Comparison of ENCODE assay signal across 8 mouse cellular contexts in the genomic region with DNA sequence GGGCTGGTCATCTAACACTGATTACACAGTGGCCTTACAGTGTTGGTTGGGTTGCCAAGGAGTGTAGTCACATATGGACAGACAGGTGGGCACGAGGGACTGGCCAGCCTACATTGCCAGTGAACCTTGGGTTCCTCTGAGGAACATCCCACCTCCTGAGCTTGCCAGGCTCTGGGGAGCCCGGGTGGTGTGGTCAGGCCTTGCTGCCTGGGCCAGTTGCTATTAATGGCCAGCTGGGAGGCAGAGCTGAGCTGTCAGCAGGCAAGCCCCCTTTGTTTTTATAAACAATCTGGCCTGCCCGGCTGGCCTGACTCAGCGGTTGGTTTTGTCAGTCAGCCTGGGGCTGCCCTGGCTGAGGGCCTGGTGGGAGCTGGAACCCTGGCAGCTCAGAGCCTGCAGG. TPM values are rescaled to one million over a fixed set of nuclear protein-coding genes. Genes with fewer than 3 reads are reported as not detected.
DNase-seq lines count a peak whose midpoint lies in the region; ATAC-seq lines count a peak whose summit lies in the region.

No protein-coding gene starts in this region.

- H3K9ac ChIP-seq in hindbrain, embryonic 11.5 days (ENCODE audit: low read depth, low read length): no peak overlapping the region
- 0 out of 2 replicates have a peak overlapping the region, but pooled peaks have one; percentile 16 for H3K9ac ChIP-seq in midbrain, embryonic 16.5 days (ENCODE audit: low read depth, low read length)

- no peak for ATAC-seq in hindbrain, embryonic 11.5 days (ENCODE audit: low FRiP score)
- ATAC-seq in midbrain, embryonic 16.5 days: no peak

- H3K9me3 ChIP-seq in hindbrain, embryonic 11.5 days (ENCODE audit: control insufficient read depth, low read length): no peaks in the 10 kb centered on the region
- H3K9me3 ChIP-seq in midbrain, embryonic 16.5 days (replicated peaks; ENCODE audit: control insufficient read depth, low read length, poor library complexity, severe bottlenecking): no peaks in the 10 kb centered on the region

- peak; percentile 98 for DNase-seq in heart, adult 11 months
- no peak for DNase-seq in heart, adult 8-10 months (ENCODE audit: low spot score)
- DNase-seq in 3134 (ENCODE audit: extremely low read depth, insufficient read length, low spot score): peak; percentile 71
- DNase-seq in embryo, embryonic 11 days: peak; percentile 44
- peak; percentile 37 for DNase-seq in hindbrain, embryonic 11.5 days (ENCODE audit: low spot score)
- DNase-seq in yolk sac, embryonic 10.5 days (ENCODE audit: low spot score): no peak
- no peak for DNase-seq in right cerebral cortex, postnatal 4 days

- no peaks in the 10 kb centered on the region for H3K36me3 ChIP-seq in hindbrain, embryonic 11.5 days (ENCODE audit: control insufficient read depth, insufficient read depth, low read length)
- no peaks in the 10 kb centered on the region for H3K36me3 ChIP-seq in midbrain, embryonic 16.5 days (ENCODE audit: control insufficient read depth, insufficient read depth, low read length)

- H3K4me3 ChIP-seq in hindbrain, embryonic 11.5 days (ENCODE audit: low read depth, low read length): no peak overlapping the region
- no peak overlapping the region for H3K4me3 ChIP-seq in midbrain, embryonic 16.5 days (ENCODE audit: low read depth, low read length)

- WGBS in hindbrain, embryonic 11.5 days: 25% methylated on average over 4 of the region's 4 CpGs
- 26% methylated on average over 4 of the region's 4 CpGs for WGBS in midbrain, embryonic 16.5 days

- H3K4me2 ChIP-seq in hindbrain, embryonic 11.5 days (replicated peaks; ENCODE audit: low read depth, low read length): 0 out of 2 replicates have a peak overlapping the region, but pooled peaks have one; percentile 6
- H3K4me2 ChIP-seq in midbrain, embryonic 16.5 days (ENCODE audit: low read length): no peak overlapping the region

- H3K27me3 ChIP-seq in hindbrain, embryonic 11.5 days (ENCODE audit: control insufficient read depth, insufficient read depth, low read length): peaks cover 11% of the 10 kb centered on the region
- peaks cover 14% of the 10 kb centered on the region for H3K27me3 ChIP-seq in midbrain, embryonic 16.5 days (ENCODE audit: control insufficient read depth, insufficient read depth, low read depth, low read length)

- H3K4me1 ChIP-seq in hindbrain, embryonic 11.5 days (replicated peaks; ENCODE audit: control insufficient read depth, insufficient read depth, low read length): peaks cover 21% of the 10 kb centered on the region
- peaks cover 25% of the 10 kb centered on the region for H3K4me1 ChIP-seq in midbrain, embryonic 16.5 days (ENCODE audit: control insufficient read depth, insufficient read depth, low read length)

- peak overlapping the region; percentile 33; the same call in 1 of the 2 replicates for H3K27ac ChIP-seq in hindbrain, embryonic 11.5 days (ENCODE audit: low read depth, low read length)
- no peak overlapping the region for H3K27ac ChIP-seq in midbrain, embryonic 16.5 days (ENCODE audit: low read length)

RNA-seq across cellular contexts. Expression of a gene that starts 4.6 kb away (rescaled TPM):
- 100 to 1,000 TPM; 143 to 197 (median 166) TPM for total RNA-seq in heart, adult 8-10 months (2022)
- polyA plus RNA-seq in hindbrain, embryonic 11.5 days (2014; fragmentation: Nextera tagmentation; extraction: Ambion mirVana): 57.0 and 63.3 TPM in 2 replicates
- polyA plus RNA-seq in midbrain, embryonic 16.5 days (2015; fragmentation: Nextera tagmentation; extraction: Ambion mirVana): 9.9 and 12.9 TPM in 2 replicates

RNA-seq across cellular contexts. Expression of a gene that starts 25.0 kb away (rescaled TPM):
- total RNA-seq in heart, adult 8-10 months (2022): 10 to 100 TPM; 20.2 to 24.8 (median 23.0) TPM
- 134 TPM in 2 replicates for polyA plus RNA-seq in hindbrain, embryonic 11.5 days (2014; fragmentation: Nextera tagmentation; extraction: Ambion mirVana)
- polyA plus RNA-seq in midbrain, embryonic 16.5 days (2015; fragmentation: Nextera tagmentation; extraction: Ambion mirVana): 115 and 118 TPM in 2 replicates

RNA-seq across cellular contexts. Expression of a gene that starts 47.4 kb away (rescaled TPM):
- total RNA-seq in heart, adult 8-10 months (2022): not detected
- 0.71 and 0.74 TPM in 2 replicates for polyA plus RNA-seq in hindbrain, embryonic 11.5 days (2014; fragmentation: Nextera tagmentation; extraction: Ambion mirVana)
- polyA plus RNA-seq in midbrain, embryonic 16.5 days (2015; fragmentation: Nextera tagmentation; extraction: Ambion mirVana): 1.0 and 1.6 TPM in 2 replicates

Comparison
In these comparisons a context has a peak if more than half of its experiments do, and no peak if none do; other contexts are left out.
1. DNase-seq: peak in heart, adult 11 months (single experiment), 3134 (single experiment), embryo, embryonic 11 days (single experiment) and hindbrain, embryonic 11.5 days (single experiment); none in heart, adult 8-10 months (single experiment), yolk sac, embryonic 10.5 days (single experiment) and right cerebral cortex, postnatal 4 days (single experiment).